Mouse (Mus musculus) heart, postnatal 25 days (tissue): Measurements from ENCODE around the gene Rcc1. TPM values are rescaled to one million over a fixed set of nuclear protein-coding genes. Genes with fewer than 3 reads are reported as not detected.

ENCODE experiments used
- DNase-seq: peaks from one replicate; pipeline ENCODE4 v3.0.0; 2022; ENCODE audit warnings: low spot score
- intact Hi-C: fragments of 180-260 bp; cut with DNase I; formaldehyde crosslinking; loops from one replicate; pipeline ENCODE4 v1.15.1; 2025
- total RNA-seq, 2 experiments: library from RNA; stranded (reverse); gene quantifications; 2 replicates each; pipeline ENCODE4 v1.2.3; 2021

Rcc1 gene
- 1 to 10 TPM; 8.6 to 8.9 TPM for total RNA-seq

DNA sequence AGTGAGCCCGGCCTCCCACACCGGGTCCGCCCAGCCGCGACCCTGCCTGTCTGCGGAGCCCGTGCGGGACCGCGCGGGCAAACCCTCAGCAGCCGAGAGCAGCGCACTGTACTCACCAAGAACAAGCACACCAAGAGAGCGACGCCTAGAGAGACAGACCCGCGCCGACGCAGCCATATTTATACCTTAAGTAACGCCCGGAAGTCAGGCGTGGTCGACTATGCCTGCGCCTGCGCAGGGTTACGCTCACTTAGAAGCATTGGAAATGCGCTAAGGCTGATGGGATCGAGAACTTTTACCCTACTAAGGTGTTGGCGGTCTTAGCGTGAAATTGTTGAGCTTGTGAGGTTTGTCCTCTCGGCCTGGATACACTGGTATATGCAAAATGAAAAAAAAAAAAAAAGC is at the start of gene Rcc1:
Rcc1 (minus strand) TSS at position 125 of the 405 bp plus-strand sequence.
- intact Hi-C loops, result loop anchor here (5.0 kb wide), 1 partner anchor 59 kb away; no protein-coding TSS in a partner anchor
- peak; percentile 87 for DNase-seq

- intact Hi-C loops, result no loop called here
- DNase-seq, result no peak
These were observed 47.6 kb upstream of the Rcc1 start for GRCm38 (mm10) chr4:132401016-132401415.

- DNase-seq, result no peak
- intact Hi-C loops, result loop anchor here (1.0 kb wide), 1 partner anchor 10 kb away; no protein-coding TSS in a partner anchor
These were observed 45.5 kb upstream of the Rcc1 start for GRCm38 (mm10) chr4:132398863-132399262.

- intact Hi-C loops, result loop anchor here (1.0 kb wide), 1 partner anchor 11 kb away; no protein-coding TSS in a partner anchor
- peak; percentile 80 for DNase-seq
These were observed 44.8 kb upstream of the Rcc1 start for GRCm38 (mm10) chr4:132398045-132398774.

DNA sequence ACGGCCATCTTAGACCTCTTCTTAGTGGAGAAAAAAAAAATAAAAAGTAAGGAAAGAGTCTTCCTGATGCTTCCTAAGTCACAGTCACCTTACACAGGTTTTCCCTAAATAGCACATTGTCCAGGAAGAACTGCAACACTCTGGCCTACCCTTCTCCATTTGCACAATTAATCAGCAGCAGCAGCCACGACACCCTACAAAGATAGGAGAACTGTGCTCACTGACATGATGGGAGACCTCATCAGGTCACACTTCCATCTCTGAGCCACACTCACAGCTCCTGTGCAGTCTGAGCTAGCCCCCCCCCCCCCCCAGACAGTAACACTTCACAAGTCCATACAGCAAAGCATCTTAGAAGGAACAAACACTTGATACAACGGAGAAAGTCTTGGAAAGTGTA is 43.7 kb upstream of the Rcc1 start:
- intact Hi-C loops, result no loop called here
- DNase-seq, result no peak

DNA sequence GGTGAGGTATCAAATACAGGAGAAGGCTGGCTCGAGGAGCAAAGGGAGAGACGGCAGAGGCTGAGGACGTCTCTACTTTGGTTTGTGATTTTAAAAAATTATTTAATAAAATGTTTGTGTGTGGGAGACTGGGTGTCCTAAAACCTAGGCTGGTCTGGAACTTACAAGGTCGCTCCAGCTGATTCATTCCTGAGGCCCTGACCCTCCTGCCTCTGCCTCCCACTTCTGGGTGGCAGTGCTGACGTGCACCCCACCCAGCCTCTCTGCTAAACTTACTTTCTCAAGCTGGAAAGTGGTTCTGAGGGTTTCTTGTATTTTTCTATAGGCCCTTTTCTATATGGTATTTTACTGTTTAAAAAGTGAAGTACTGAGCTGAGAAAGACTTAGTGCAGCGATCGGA is 42.8 kb upstream of the Rcc1 start:
- DNase-seq, result no peak
- intact Hi-C loops, result no loop called here

DNA sequence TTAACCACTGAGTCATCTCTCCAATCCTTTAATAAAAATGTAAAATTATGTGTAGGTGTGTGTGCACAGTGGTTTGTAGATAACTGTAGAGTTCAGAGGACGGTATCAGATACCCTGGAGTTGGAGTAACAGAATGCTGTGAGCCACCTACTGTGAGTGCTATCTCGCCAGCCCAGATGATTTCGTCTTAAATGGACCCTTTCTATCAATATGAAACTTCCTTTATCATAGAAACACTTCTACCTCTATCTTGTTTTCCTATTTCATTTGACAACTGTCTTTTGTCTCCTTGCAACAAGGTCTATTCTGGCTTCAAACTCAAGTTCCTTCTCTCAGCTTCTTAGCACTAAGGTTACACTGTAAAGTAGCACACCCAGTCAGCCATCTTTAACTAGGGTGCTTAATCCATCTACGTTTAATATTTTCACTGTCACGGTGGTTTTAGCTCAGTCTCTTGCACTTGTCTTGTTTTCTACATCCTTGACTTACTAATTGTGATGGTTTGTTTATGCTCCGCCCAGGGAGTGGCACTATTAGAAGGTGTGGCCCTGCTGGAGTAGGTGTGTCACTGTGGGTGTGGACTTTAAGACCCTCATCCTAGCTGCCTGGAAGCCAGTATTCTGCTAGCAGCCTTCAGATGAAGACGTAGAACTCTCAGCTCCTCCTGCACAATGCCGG is 37.8 kb upstream of the Rcc1 start:
- no peak for DNase-seq
- intact Hi-C loops, result no loop called here

DNA sequence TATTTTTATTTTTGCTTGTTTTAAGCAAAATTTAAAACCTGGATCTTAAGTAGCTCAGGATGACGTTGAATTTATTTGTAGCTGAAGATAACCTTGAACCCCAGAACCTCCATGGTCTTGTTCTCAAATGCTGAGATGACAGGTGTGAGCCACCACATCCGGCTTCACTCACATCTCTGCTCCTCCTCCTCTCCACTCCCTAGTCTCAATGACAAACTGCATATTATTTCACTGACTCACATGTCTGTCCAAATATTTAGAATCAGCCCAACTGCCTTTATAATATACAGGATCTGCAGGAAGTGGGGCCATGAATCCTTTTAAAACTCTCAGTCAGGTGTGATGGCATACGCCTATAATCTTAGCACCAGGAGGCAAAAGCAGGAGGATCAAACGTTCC is 35.9 kb upstream of the Rcc1 start:
- DNase-seq, result no peak
- intact Hi-C loops, result no loop called here

GRCm38 (mm10) chr4:132387617-132388016 is 34.2 kb upstream of the Rcc1 start:
- DNase-seq, result peak; percentile 38
- intact Hi-C loops, result no loop called here

- peak; percentile 19 for DNase-seq
- intact Hi-C loops, result no loop called here
These were observed 33.4 kb upstream of the Rcc1 start for GRCm38 (mm10) chr4:132386846-132387245.

DNA sequence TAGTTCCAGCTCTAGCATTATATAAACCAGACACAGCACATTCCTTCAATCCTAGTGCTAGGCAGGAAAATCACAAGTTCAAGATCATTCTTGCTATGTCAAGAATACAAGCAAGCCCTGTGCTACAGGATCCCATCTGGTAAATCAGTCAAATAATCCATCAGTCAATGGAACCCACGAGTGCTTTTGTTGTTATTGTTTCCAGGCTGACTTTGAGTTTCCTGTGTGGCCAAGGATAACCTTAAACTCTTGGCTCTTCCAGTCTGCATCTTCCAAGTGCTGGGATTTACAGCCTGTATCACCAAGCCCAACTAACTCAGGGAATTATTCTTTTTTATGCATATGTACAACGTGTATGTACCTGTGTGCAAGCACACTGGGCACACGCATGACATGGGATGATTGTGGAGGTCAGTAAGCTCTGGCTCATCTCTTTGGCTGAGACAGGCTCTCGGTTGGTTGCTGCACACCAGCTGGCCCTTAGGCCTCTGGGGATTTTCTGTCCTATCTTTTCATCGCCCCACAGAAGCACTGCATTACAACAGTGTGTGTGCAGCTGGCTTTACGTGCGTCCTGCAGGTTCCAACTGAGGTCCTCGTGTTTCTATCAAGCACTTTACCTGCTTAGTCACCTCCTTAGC is 32.5 kb upstream of the Rcc1 start:
- intact Hi-C loops, result no loop called here
- DNase-seq, result no peak

DNA sequence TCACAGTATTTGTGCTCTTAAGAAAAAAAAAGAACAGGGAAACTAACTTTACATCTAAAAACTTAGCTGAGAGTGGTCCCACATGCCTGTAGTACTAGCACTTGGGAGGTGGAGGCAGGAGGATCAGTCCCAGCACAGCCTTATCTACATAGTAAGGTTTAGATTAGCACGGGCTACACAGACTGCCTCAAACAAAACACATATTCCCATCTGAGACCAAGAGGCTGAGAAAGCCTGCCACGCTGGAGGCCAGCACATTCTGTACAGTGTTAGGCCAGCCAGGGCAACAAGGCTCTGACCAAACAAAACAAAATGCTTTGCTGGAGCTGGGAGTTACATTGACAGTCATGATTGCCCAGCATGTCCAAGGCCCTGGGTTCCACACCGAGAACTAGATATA is 30.1 kb upstream of the Rcc1 start:
- DNase-seq, result peak; percentile 20
- intact Hi-C loops, result no loop called here

DNA sequence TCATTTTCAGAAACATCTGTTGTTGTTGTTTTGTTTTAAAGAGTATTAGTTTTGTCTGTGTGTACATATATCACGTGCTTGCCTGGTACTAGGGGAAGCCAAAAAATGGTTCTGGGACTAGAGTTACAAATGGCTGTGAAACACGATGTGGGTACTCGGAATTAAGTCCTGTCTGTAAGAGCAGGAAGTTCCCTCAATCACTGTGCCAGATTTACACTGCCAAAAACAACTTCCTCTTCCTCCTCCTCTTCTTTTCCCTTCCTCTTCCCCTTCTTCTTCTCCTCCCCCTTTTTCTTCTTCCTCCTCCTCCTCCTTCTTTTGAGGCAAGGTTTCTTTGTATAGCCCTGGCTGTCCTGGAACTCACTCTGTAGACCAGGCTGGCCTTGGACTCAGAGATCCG is 28.9 kb upstream of the Rcc1 start:
- no peak for DNase-seq
- intact Hi-C loops, result no loop called here

GRCm38 (mm10) chr4:132380965-132381616 is 27.7 kb upstream of the Rcc1 start:
- intact Hi-C loops, result no loop called here
- no peak for DNase-seq

GRCm38 (mm10) chr4:132373820-132374219 is 20.4 kb upstream of the Rcc1 start:
- no peak for DNase-seq
- intact Hi-C loops, result loop anchor here (2.0 kb wide), 1 partner anchor 17 kb away; no protein-coding TSS in a partner anchor

DNA sequence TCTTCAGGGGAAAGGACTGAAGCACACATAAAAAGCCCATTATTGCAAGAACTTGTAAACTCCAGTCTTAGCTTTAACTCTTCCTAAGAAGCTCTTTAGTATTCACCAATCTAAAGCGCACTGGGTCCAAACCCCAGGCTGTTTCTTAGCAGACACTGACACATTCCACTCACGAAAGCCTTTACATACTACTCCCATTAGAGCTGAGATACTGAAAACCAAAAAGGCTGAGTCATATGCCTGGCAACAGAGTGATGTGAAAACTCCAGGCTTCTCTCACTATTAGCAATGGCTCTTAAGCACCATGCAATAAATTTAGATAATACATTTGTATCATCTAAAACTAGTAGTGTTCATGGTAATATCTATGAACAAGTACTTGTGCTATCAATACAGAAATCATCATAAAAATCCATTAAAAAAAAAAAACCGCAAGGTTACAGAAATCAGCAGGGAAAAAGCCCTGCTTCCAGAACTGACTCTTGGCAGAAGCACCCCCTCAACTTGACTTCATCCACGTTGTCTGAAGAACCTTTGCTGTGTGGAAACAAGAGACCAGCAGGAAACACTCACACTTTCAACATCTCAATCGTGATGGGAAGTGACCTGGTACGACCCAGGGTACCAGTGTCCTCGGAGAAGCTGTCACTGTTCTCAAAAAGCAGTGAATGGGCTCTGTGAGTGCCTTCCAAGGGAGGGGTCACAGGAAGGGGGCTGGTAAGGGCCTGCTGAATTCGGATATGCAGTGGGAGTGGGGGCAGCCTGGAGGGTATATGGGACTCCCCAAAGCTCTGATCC is 16.7 kb upstream of the Rcc1 start:
- DNase-seq, result no peak
- intact Hi-C loops, result no loop called here

GRCm38 (mm10) chr4:132367480-132368201 is 14.2 kb upstream of the Rcc1 start:
- intact Hi-C loops, result no loop called here
- DNase-seq, result no peak

DNA sequence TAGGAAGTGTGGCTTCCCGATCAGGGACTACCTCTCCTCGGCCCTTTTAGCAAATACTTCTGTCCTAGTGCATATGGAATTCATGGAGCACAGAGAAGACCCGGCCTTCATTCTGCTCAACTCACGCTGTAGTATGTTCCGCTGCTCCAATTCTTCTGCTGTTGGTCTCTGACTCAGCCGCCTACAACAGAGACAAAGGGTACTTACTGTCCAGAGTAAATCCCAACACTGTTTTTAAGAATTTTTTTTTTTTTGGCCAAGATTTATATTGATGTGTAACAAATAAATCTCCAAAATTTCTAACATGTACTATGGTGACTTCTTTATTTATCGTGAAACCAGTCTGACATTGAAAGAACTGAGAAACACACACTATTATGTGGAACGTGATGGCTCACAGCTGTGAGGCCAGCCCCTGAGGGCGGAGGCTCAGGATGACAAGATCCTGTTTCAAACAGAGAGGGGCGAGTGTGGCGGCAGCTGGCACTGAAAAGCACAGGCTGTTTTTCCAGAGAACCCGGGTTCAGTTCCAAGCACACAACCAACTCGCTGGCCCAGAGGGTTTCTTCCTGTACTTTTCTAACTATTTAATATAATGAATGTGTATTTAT is 12.2 kb upstream of the Rcc1 start:
- intact Hi-C loops, result no loop called here
- DNase-seq, result no peak

GRCm38 (mm10) chr4:132363487-132363886 is 10.1 kb upstream of the Rcc1 start:
- intact Hi-C loops, result no loop called here
- no peak for DNase-seq
